Mouse (Mus musculus): ENCODE measurements around the gene Parvb. TPM values are rescaled to one million over a fixed set of nuclear protein-coding genes. Genes with fewer than 3 reads are reported as not detected.

Gene Parvb
- total RNA-seq, 2 experiments from 2014 or later, result 29.9 to 34.0 TPM

DNA sequence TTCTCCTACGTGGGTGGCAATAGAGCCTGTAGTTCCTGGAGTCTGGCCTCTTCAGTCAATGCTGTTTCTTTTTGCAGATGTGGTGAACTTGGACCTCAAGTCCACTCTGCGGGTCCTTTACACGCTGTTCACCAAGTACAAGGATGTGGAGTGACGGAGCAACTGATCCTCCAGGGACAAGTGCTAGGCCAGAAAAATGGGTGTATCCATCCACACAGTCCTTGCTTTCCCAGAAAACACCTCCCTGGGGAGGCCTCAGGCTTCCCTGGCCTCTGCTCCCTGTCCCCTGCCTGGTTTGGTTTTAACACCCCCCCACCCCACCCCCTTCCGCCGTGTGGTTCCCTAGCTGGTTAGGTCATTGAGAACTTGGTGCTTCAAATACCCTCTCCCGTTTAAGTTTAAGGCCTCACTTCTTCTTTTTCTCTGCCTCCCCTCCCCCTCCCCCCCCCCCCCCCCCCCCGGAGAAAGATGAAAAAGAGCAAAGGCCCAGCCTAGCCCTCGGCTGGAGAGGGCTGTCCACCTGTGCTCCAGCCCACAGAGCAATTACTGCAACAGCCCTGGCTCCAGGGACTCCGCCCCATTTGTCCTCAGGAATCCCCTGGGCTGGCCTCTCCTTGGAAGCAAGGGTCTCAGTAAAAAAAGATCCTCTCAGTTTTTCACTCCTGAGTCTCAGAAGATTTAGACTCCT lies 81.2 kb downstream of the Parvb start:
- Histone ChIP-seq H3K4me3 (no peak overlapping the region), H3K27ac (peak overlapping the region; percentile 80)
- DNase-seq (ENCODE audit: low spot score in 2 of 2), result no peak
- TF ChIP-seq CTCF (conservative IDR thresholded peaks at IDR 0.05), result no peak

DNA sequence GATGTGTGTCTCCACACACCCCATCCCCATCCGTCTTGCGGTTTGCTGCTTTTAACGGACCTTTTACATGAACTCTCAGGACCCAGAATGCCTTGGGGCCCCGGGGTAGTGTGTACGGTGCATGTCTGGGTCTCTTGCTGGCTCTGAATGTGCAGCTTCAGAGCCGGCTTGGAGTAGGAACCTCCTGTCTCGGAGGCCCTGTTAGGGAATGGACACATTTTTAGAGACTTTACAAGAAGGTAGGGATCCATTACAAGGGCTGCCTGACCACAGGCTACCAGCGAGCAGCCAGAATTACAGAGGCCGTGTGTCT lies 81.7 kb downstream of the Parvb start:
- Histone ChIP-seq H3K27ac (peak overlapping the region; percentile 80), H3K4me3 (no peak overlapping the region)
- no peak for TF ChIP-seq CTCF (conservative IDR thresholded peaks at IDR 0.05)
- no peak for DNase-seq (ENCODE audit: low spot score in 2 of 2)

DNA sequence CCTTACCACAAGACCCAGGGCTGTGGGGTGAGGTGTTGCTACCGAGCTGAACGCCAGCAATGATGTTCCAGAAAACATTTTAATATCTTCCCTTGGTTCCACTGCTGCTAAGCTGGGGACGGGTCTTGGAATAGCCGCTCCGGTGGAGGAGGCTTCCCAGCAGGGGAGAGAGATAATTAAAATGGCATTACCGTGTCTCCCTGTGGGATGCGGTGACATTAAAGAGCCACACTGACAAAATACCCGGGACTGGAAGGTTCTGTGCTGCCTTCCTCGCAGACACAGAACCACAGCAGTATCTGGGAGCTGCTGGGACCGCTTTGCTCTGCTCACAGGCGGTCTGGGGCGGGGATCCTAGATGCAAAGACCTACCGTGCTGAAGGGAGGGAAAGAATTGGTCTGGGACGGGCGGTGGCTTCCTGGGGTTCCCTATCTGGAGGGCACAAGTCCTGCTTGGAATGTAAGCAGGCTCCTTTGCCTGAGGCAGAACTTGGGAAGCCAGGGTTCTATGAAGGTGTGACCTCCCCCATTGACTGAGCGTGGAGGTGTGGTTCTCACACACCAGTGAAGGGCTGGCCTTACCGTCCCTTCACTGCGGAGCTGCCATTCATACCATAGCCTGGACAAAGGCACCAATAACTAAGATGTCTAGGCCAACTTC lies 82.7 kb downstream of the Parvb start:
- TF ChIP-seq CTCF (conservative IDR thresholded peaks at IDR 0.05), result no peak
- DNase-seq (ENCODE audit: low spot score in 2 of 2), result no peak
- H3K4me3 ChIP-seq, result no peak overlapping the region
- peak overlapping the region; percentile 77 for H3K27ac ChIP-seq

DNA sequence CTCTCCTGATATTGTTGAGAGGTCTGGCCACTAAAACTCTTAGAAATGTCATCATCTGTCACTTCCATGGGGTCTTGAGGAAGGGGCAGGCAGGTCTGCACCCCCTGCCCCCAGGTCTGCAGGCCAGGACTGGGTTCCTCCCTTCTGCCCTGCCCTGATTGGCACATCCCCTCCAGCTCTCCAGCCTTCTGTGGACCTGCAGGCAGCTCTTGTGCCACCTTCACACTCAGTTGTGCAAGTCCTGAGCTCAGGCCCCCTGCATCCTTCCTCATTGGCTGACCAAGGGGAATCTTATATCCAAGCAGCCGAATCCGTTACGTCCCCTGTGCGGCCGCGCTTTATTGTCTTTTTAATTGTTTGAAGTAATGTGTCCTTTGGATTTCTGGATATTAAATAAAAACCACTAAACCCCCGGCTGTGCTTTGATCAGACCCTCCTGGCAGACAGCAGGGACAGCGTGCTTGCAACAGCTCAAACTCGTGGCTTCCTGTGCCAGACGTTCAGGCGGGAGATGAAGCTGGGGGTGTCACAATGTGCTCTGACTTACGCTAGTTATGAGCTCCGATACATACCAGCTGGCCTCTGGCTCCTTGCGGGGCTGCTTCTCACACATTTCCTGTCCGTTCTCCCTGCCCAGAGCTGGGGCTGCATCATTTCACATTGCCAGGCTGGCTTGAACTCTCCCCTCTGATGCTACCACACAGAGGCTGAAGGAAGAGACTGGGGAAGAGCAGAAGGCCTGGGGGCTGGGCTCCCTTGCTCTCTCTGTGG lies 83.6 kb downstream of the Parvb start:
- peak overlapping the region; percentile 77 for H3K27ac ChIP-seq
- no peak overlapping the region for H3K4me3 ChIP-seq
- DNase-seq (ENCODE audit: low spot score in 2 of 2), result peak; percentile 69 to 72
- no peak for TF ChIP-seq CTCF (conservative IDR thresholded peaks at IDR 0.05)

DNA sequence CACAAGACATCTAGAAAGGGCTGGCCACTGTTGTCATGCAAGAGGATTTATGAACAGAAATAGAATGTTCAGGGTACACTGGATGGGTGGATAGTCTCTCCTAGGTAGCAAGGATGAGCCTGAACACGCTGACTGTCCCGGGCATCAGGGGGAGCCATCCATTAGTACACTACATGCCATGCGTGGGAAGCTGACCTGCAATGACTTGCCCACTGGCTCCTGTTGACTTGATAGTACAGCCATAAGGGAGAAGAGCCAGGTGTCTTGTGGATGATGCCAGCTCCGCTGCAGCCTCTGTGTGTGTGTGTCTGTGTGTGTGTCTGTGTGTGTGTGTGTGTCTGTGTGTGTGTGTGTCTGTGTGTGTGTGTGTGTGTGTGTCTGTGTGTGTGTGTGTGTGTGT lies 87.5 kb downstream of the Parvb start:
- Histone ChIP-seq H3K27ac (no peak overlapping the region), H3K4me3 (no peak overlapping the region)
- TF ChIP-seq CTCF (conservative IDR thresholded peaks at IDR 0.05), result no peak
- no peak for DNase-seq (ENCODE audit: low spot score in 2 of 2)

DNA sequence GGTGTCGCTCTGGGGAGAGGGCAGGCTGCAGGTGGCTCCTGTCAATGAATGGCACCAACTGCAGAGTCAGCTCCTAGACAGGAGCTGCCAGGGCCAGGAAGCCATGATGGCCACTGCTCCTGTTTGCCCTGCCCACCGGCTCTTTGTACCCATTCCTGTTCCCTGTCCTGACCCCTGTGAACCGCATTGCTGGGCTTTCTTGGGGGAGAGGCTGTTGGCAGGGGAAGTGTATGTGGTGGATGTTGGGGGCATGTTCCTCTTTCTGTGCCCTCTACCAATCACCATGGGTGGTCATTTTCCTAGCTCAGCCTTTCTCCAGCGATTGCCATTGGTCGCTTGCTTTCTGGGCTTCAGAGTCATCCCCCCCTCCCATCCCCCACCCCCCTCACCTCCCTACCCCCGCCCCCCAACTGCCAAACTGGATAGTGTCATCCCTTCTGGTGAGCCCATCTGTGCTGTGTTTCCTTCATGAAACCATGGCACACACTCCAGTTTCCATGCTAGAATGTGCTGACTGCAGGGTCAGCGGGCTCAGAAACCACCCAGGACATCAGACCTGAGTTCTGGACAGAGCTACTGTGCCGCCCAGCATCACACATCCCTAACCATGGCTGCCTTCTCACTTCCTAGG lies 89.8 kb downstream of the Parvb start:
- no peak overlapping the region for H3K4me3 ChIP-seq
- TF ChIP-seq CTCF (conservative IDR thresholded peaks at IDR 0.05), result no peak
- DNase-seq (ENCODE audit: low spot score in 2 of 2), result peak in 1 of 2 experiments; percentile 66

DNA sequence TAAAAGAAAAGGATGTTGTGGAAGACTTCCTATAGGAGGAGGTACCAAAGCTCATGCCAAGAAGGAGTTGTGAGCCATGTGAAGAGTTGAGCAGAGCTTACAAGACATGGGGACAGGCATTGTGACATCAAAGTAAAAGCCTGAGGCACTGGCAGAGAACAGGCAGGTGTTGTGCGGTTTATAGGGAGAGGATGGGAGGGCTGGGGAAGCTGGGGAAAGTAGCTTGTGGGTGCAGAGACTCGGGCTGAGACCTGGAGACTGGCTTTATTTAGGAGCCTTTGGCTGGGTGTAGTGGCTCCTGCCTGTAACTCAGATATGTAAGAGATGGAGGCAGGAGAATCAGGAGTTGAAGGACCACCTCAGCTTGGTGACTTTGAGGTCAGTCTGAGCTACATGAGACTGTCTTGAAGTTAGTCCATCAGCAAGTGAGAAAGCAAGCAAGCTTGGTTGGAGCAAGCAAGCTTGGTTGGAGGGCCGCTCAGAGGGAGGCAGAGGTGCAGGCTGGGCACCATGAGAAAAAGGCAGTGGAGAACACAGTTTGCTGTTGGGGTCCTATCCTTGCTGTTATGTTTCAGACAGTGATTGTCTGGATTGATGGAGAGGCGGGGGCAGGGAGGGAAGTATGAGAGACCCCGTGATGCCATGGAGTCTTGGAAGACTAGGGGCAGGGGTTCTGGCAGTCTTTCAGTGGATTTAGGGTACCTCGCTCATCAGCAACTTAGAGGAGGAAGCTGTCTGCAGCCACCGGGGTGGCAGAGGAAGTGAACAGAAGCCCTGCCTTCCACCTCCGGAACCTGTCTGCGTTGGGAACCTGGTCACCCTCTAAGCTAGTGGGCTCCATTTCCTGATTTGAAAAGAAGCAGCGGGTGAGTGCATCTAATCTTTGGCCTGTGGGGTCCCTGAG lies 92.4 kb downstream of the Parvb start, which contains the start of gene Parvg:
Gene Parvg (plus strand): TSS at position 61 of the 904 bp plus-strand sequence.
- H3K27ac ChIP-seq, result peak within 1 kb of the TSS; percentile 89

More for the DNA sequence above, 89.8 kb downstream of the Parvb start:
- H3K27ac ChIP-seq, result peak overlapping the region; percentile 87

DNA sequence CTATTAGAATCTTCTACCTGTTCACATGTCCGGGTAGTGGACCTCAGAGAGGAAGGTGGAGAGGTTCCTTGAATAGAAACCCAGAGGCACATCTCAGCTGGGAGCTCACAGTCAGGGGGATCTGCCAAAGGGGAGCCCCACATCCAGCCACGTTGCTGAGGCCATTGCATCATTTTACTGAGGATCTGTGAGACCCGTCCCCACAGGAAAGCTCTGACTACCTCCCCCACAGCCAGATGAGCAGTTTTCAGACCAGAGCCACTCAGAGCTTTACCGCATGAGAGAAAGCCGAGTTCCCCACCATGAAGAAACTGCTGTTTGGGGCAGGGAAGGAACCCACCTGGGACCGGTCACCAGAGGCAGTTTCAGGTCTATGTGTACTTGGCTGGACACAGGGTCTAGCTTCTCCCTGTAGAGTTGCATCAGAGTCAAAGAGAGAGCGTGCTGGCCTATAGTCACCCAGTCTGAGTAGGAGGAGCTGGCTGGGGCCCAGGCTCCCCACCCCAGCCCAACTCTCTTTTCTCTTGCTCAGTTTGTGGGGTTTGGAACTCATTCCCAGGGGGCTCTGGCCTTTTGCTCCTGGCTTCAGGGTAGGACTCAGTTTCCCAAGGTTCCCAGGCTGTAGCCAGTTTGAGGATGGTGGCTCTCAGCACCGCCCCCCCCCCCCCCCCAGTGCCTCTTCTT lies 93.2 kb downstream of the Parvb start:
- Histone ChIP-seq H3K27ac (peak overlapping the region; percentile 89), H3K4me3 (peak overlapping the region; percentile 8; the same call in 1 of the 2 replicates)
- TF ChIP-seq CTCF (conservative IDR thresholded peaks at IDR 0.05), result no peak
- DNase-seq (ENCODE audit: low spot score in 2 of 2), result no peak

More for the DNA sequence above, 92.4 kb downstream of the Parvb start, which contains the start of gene Parvg:
- H3K4me3 ChIP-seq, result peak within 1 kb of the TSS; percentile 8; the same call in 1 of the 2 replicates
- DNase-seq (ENCODE audit: low spot score in 2 of 2), result no peak
- TF ChIP-seq CTCF (conservative IDR thresholded peaks at IDR 0.05), result no peak

DNA sequence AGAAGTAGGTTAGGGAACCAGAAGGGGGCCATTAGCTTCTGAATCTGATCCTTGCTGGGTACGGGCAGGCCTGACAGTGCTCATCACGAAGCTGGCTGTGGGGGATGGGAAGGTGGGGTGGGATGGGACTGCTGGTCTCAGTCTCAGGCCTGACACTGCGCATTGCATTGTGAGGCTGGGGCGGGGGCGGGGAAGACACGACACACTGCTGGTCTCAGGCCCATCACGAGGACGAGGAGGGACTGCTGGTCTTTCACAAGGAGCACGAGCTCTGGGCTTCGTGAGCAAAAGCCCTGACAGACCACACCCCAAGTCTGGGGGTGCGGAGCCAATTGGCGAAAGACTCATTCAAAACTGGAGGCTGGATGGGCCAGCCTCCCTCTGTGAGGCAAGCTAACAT lies 93.9 kb downstream of the Parvb start:
- no peak for TF ChIP-seq CTCF (conservative IDR thresholded peaks at IDR 0.05)
- Histone ChIP-seq H3K27ac (peak overlapping the region; percentile 89; the same call in 1 of the 2 replicates), H3K4me3 (no peak overlapping the region)
- no peak for DNase-seq (ENCODE audit: low spot score in 2 of 2)

DNA sequence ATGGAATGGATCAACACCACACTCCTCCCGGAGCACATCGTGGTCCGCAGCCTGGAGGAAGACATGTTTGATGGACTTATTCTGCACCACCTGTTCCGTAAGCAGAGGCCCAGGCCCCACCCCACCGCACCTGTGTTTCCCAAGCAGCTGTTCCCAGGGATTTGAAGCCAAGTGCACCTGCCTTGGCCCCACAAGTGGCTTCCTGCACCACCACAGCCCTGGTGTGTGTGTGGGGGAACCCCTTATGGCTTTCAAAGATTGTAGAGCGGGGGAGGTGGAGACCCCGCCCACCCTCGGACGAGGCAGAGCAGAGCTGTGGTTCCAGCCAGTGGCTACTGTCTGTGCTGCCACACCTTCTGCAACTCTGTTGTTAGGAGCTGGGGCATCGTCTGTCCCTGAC lies 97.0 kb downstream of the Parvb start:
- Histone ChIP-seq H3K4me3 (no peak overlapping the region), H3K27ac (no peak overlapping the region)
- no peak for DNase-seq (ENCODE audit: low spot score in 2 of 2)
- TF ChIP-seq CTCF (conservative IDR thresholded peaks at IDR 0.05), result no peak

DNA sequence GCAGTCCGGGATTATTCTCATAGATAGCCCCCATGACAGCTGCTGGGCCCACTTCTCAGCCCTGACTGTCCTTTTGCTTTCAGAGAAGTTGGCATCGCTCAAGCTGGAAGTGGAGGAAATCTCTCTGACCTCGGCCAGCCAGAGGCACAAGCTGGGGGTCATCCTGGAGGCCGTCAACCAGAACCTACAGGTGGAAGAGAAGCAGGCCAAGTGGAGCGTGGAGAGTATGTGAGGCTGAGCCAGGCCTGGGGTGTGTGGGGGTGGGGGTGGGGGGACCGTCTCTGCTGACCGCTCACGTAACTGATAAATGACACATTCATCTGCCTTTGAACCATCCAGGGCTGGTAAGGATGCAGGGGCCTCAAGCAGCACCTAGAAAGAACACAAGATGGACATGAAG lies 98.1 kb downstream of the Parvb start:
- TF ChIP-seq CTCF (conservative IDR thresholded peaks at IDR 0.05), result no peak
- Histone ChIP-seq H3K4me3 (no peak overlapping the region), H3K27ac (no peak overlapping the region)
- no peak for DNase-seq (ENCODE audit: low spot score in 2 of 2)

All from layer of hippocampus, adult 2 months (tissue).